Mouse (Mus musculus) forebrain, embryonic 13.5 days (tissue): ENCODE measurements around the gene Nudt16l1. TPM values are rescaled to one million over a fixed set of nuclear protein-coding genes. Genes with fewer than 3 reads are reported as not detected.

Experiments used
- polyA plus RNA-seq: library from polyadenylated mRNA; unstranded; fragments of >200 nt; fragmentation: Nextera tagmentation; extraction: Ambion mirVana; gene quantifications from 2 replicates; pipeline ENCODE4 v1.2.1, GENCODE M21; 2015

The Nudt16l1 gene
- polyA plus RNA-seq, 1 experiment from 2014 or later: 134 TPM

Other genes with a start within 250 kb of the Nudt16l1 start
- 158 and 173 TPM in 2 replicates for gene Nmral1, start 219.4 kb upstream of the Nudt16l1 start, polyA plus RNA-seq
- 77.0 and 85.1 TPM in 2 replicates for gene Hmox2, start 212.4 kb upstream of the Nudt16l1 start, polyA plus RNA-seq
- 92.2 and 103 TPM in 2 replicates for gene Cdip1, start 148.5 kb upstream of the Nudt16l1 start, polyA plus RNA-seq
- 0.37 and 0.39 TPM in 2 replicates for gene 4930562C15Rik, start 103.3 kb upstream of the Nudt16l1 start, polyA plus RNA-seq
- 33.9 and 35.1 TPM in 2 replicates for gene Ubald1, start 58.4 kb upstream of the Nudt16l1 start, polyA plus RNA-seq
- 79.0 and 86.4 TPM in 2 replicates for gene Mgrn1, start 52.5 kb upstream of the Nudt16l1 start, polyA plus RNA-seq
- 64.1 and 75.8 TPM in 2 replicates for gene Anks3, start 25.4 kb downstream of the Nudt16l1 start, polyA plus RNA-seq
- not detected in 2 replicates for gene Sept12, start 59.1 kb downstream of the Nudt16l1 start, polyA plus RNA-seq
- gene Smim22, start 68.5 kb downstream of the Nudt16l1 start, polyA plus RNA-seq: 1.5 TPM in 1 of 2 replicates, not detected in the other
- gene Rogdi, start 74.8 kb downstream of the Nudt16l1 start, polyA plus RNA-seq: 88.1 and 102 TPM in 2 replicates
- 188 and 207 TPM in 2 replicates for gene Glyr1, start 111.1 kb downstream of the Nudt16l1 start, polyA plus RNA-seq
- 18.0 and 18.2 TPM in 2 replicates for gene Ubn1, start 111.3 kb downstream of the Nudt16l1 start, polyA plus RNA-seq
- 0.13 TPM in 2 replicates for gene Ppl, start 193.7 kb downstream of the Nudt16l1 start, polyA plus RNA-seq
- gene Sec14l5, start 208.3 kb downstream of the Nudt16l1 start, polyA plus RNA-seq: 0.10 and 0.18 TPM in 2 replicates